9 mouse cellular contexts compared by ENCODE assay signal in genomic region chr12:17709926-17710746, GRCm38 (mm10). TPM values are rescaled to one million over a fixed set of nuclear protein-coding genes. Genes with fewer than 3 reads are reported as not detected.
DNase-seq lines count a peak whose midpoint lies in the region; ATAC-seq and TF ChIP-seq lines count a peak whose summit lies in the region.
"Had no signal": no experiment of that assay in that cellular context is flagged by ENCODE, and none has a peak within 500 bp of the region (broad histone marks: within the 10 kb centered on the region; RNA-seq: fewer than 3 reads in every experiment).

No protein-coding gene starts in this region.

- no peak for TF ChIP-seq CTCF in lung, embryonic 14.5 days (IDR thresholded peaks at IDR 0.05; ENCODE audit: low read depth)

- H3K9me3 ChIP-seq in lung, embryonic 14.5 days (ENCODE audit: low read depth, low read length), result no peaks in the 10 kb centered on the region
- H3K9me3 ChIP-seq in neural tube, embryonic 14.5 days (ENCODE audit: control insufficient read depth, low read length), result no peaks in the 10 kb centered on the region

- no peak overlapping the region for H3K9ac ChIP-seq in lung, embryonic 14.5 days
- no peak overlapping the region for H3K9ac ChIP-seq in neural tube, embryonic 14.5 days (replicated peaks; ENCODE audit: low read depth, low read length)

- H3K4me2 ChIP-seq in lung, embryonic 14.5 days, result peak overlapping the region; percentile 12
- H3K4me2 ChIP-seq in neural tube, embryonic 14.5 days (ENCODE audit: low read depth, low read length), result no peak overlapping the region

- peaks cover 3% of the 10 kb centered on the region for H3K4me1 ChIP-seq in lung, embryonic 14.5 days (ENCODE audit: insufficient read depth)
- H3K4me1 ChIP-seq in neural tube, embryonic 14.5 days (ENCODE audit: control insufficient read depth, insufficient read depth, low read length), result no peaks in the 10 kb centered on the region

- peak; percentile 54 for ATAC-seq in lung, embryonic 14.5 days (ENCODE audit: insufficient read depth)
- ATAC-seq in neural tube, embryonic 14.5 days (ENCODE audit: low read depth), result 0 out of 2 replicates have a peak, but pooled peaks have one; percentile 22

- intact Hi-C loops in left cerebral cortex, postnatal 25 days (cut with DNase I), result no loop called here

- H3K4me3 ChIP-seq in lung, embryonic 14.5 days (ENCODE audit: low read depth, low read length), result no peak overlapping the region
- H3K4me3 ChIP-seq in neural tube, embryonic 14.5 days (ENCODE audit: low read depth, low read length), result no peak overlapping the region

- peak overlapping the region; percentile 38; the same call in 1 of the 2 replicates for H3K27ac ChIP-seq in lung, embryonic 14.5 days (ENCODE audit: low read depth)
- H3K27ac ChIP-seq in neural tube, embryonic 14.5 days (ENCODE audit: low read depth, low read length), result no peak overlapping the region

- DNase-seq in lung, embryonic 14.5 days, result peak; percentile 43
- no peak for DNase-seq in lung, adult 18-20 months
- peak; percentile 85 for DNase-seq in forelimb bud, embryonic 11.5 days (ENCODE audit: low read depth, low spot score)
- DNase-seq in kidney, postnatal 25 days, result peak; percentile 56 to 79
- no peak for DNase-seq in right cerebral cortex, postnatal 14 days
- no peak for DNase-seq in left cerebral cortex, postnatal 25 days (ENCODE audit: low spot score in 2 of 2)
- DNase-seq in urinary bladder, postnatal 4 days (ENCODE audit: low spot score in 2 of 2), result no peak

- WGBS in lung, embryonic 14.5 days, result 37% methylated on average over 17 of the region's 17 CpGs
- 67% methylated on average over 17 of the region's 17 CpGs for WGBS in neural tube, embryonic 14.5 days

- H3K36me3 ChIP-seq in lung, embryonic 14.5 days (ENCODE audit: insufficient read depth), result no peaks in the 10 kb centered on the region
- no peaks in the 10 kb centered on the region for H3K36me3 ChIP-seq in neural tube, embryonic 14.5 days (ENCODE audit: control insufficient read depth, insufficient read depth, low read length)
- H3K36me3 ChIP-seq: G1E had no signal

- no peaks in the 10 kb centered on the region for H3K27me3 ChIP-seq in lung, embryonic 14.5 days (ENCODE audit: insufficient read depth, low read length)
- H3K27me3 ChIP-seq in neural tube, embryonic 14.5 days (ENCODE audit: control insufficient read depth, insufficient read depth, low read length), result no peaks in the 10 kb centered on the region

RNA-seq across cellular contexts. Expression of gene Hpcal1, which starts 19.5 kb away (rescaled TPM):
- polyA plus RNA-seq in lung, embryonic 14.5 days (2014; fragmentation: Nextera tagmentation; extraction: Ambion mirVana), result 52.1 and 52.4 TPM in 2 replicates
- 115 and 135 TPM in 2 replicates for polyA plus RNA-seq in neural tube, embryonic 14.5 days (2014; fragmentation: Nextera tagmentation; extraction: Ambion mirVana)
- total RNA-seq in left cerebral cortex, postnatal 25 days (2021), result 10 to 100 TPM; 98.4 to 99.2 TPM
- total RNA-seq: G1E had no signal
- polyA plus RNA-seq: G1E had no signal

Comparison
In these comparisons a context has a peak if more than half of its experiments do, and no peak if none do; other contexts are left out.
1. DNase-seq: peak in lung, embryonic 14.5 days (single experiment), forelimb bud, embryonic 11.5 days (single experiment) and kidney, postnatal 25 days (2 of 2); none in lung, adult 18-20 months (0 of 2), right cerebral cortex, postnatal 14 days (single experiment), left cerebral cortex, postnatal 25 days (0 of 2) and urinary bladder, postnatal 4 days (0 of 2).